Mouse (Mus musculus): Measurements from ENCODE around the gene Tfpt. TPM values are rescaled to one million over a fixed set of nuclear protein-coding genes. Genes with fewer than 3 reads are reported as not detected.
A peak's percentile ranks its signal among the peaks of the same experiment; 100 is the strongest.

The Tfpt gene
- 28.5 and 53.9 TPM in 2 replicates for total RNA-seq (2017)

DNA sequence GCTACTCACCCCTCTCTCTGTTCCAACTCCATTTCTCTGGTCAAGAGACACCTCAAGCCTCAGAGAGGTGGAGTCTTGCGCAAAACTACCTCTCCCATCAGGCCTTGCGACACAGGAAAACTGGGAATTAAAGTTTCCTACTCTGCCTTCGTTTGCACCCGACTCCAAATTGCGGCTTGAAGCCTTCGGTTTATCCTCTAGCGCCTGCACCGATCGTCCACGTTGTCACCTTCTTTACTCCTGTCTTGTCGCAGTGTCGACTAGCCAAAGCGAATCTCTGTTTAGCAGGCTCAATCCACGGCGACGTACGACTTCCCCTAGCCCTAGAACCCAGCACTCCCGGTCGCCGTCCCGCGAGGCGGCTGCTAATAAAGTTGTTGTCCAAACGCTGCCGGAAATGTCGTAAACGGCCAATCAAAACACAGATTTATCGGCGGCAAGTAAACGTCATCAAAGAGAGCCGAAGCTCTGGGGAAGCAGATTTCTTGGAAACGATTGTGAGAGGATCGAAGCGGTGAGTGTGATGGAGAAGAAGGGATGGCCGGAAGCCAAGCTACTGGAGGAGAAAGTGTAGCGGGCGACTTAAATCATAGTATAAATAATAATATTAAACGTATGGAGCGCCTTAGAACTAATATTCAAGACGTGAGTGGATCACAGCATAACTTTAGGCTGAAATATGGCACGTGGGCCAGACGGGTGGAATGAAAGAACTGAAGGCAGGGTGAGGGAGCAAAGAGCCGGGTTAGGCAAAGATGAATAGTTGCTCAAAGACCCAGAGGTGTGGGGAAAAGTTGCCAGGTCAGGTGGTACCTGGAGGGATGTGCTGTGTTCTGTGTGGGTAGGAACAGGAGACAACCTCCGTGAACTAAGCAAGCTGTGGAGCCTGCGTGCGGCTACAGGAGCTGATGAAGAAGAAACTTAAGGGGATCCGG lies at the start of gene Tfpt, which contains the start of gene Prpf31:
TSS of gene Tfpt (minus strand) at position 387 of the 935 bp plus-strand sequence.
TSS of gene Prpf31 (plus strand) at position 443 of the 935 bp plus-strand sequence.
- peak; percentile 93 for ATAC-seq (ENCODE audit: extremely low read depth, insufficient number of reproducible peaks, low FRiP score, poor library complexity, severe bottlenecking)

DNA sequence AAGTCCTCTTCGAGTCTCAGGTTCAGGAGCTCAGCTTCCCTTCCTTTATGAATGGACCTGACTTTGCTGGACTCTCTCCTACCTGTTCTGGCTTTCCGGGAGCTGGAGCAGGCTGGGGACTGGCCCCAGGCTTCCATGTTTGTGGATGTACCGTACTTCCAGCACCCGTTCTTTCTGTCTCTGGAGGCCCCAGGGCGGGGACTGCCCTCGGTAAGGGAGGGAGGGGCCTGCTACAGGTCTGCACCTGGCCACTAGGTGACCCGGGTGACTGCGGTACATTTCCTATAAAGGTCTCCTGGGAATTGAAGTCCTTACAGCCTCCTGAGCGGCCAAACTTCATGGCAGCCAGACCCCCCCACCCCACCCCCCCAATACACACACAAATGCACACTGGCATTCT lies 47.6 kb upstream of the Tfpt start, which contains the start of gene Tmc4:
TSS of gene Tmc4 (minus strand) at position 212 of the 400 bp plus-strand sequence.
- ATAC-seq (ENCODE audit: extremely low read depth, insufficient number of reproducible peaks, low FRiP score, poor library complexity, severe bottlenecking): no peak

DNA sequence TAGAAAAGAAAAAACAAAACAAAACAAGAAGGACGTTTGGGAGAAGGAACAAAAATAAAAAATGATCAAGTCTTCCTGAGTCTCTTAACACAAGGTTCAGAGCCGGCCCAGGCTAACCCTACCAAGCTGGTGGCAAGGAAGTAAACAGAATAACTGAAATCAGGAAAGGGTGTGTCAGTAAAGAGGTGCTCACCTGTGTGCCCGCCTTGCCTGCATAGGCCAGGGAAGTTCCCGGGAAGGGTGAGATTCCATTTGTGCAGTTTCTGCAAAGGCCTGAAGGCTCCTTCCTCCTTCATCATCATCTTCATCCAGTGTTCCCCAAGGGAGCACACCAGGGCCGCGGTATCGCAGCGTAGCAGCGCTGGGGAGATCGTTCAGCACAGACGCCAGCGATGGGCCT lies 46.6 kb upstream of the Tfpt start:
- ATAC-seq (ENCODE audit: extremely low read depth, insufficient number of reproducible peaks, low FRiP score, poor library complexity, severe bottlenecking): no peak

GRCm38 (mm10) chr7:3675228-3675548 lies 45.5 kb upstream of the Tfpt start:
- no peak for ATAC-seq (ENCODE audit: extremely low read depth, insufficient number of reproducible peaks, low FRiP score, poor library complexity, severe bottlenecking)

- ATAC-seq (ENCODE audit: extremely low read depth, insufficient number of reproducible peaks, low FRiP score, poor library complexity, severe bottlenecking): peak; percentile 90
Observed at GRCm38 (mm10) chr7:3674507-3675227, 44.9 kb upstream of the Tfpt start.

DNA sequence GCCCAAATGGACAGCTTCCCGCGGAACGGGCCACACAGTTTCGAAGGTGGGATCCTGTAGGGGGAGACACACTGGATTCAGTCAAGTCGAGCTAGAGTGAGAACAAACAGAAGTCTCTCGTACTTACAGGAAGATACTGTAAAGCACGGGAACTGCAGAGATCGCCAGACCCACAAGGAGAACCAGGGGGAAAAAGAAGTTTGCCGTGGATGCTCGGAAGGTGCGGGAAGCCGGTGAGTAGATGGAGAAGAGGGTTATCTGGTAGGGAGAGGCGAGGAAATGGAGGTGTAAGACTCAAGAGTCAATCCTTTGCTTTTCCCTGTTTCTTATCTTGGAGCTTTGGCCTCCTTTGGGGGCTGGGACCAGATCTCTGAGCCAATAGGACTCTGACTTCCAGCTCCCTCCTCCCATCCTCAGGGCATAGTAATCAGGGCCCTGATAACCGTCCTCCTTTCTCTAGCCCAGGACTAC lies 37.2 kb upstream of the Tfpt start:
- ATAC-seq (ENCODE audit: extremely low read depth, insufficient number of reproducible peaks, low FRiP score, poor library complexity, severe bottlenecking): no peak

- peak; percentile 98 for ATAC-seq (ENCODE audit: extremely low read depth, insufficient number of reproducible peaks, low FRiP score, poor library complexity, severe bottlenecking)
Observed at GRCm38 (mm10) chr7:3665215-3666114, 35.7 kb upstream of the Tfpt start, which contains the start of gene Leng1. Gene Leng1 (minus strand): TSS chr7:3665840.

- no peak for ATAC-seq (ENCODE audit: extremely low read depth, insufficient number of reproducible peaks, low FRiP score, poor library complexity, severe bottlenecking)
Observed at GRCm38 (mm10) chr7:3664524-3665214, 34.9 kb upstream of the Tfpt start.

DNA sequence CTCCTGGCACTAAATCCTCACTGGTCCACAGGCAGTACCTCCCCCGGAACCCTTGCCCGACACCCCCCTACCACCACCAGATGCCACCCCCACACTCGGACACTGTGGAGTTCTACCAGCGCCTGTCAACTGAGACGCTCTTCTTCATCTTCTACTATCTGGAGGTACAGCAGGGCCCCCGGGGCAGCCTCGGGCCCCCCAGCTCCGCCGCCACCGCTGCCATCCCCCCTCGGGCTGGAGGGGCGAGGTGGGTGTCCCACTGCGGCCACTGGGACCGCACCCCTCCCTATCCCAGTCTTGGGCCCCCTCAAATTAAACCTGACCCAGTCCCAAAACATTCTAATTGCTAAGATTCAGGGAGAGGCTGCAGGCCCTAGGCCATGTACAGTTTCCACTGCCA lies 28.8 kb upstream of the Tfpt start:
- ATAC-seq (ENCODE audit: extremely low read depth, insufficient number of reproducible peaks, low FRiP score, poor library complexity, severe bottlenecking): no peak

GRCm38 (mm10) chr7:3656966-3657365 lies 27.2 kb upstream of the Tfpt start:
- no peak for ATAC-seq (ENCODE audit: extremely low read depth, insufficient number of reproducible peaks, low FRiP score, poor library complexity, severe bottlenecking)

DNA sequence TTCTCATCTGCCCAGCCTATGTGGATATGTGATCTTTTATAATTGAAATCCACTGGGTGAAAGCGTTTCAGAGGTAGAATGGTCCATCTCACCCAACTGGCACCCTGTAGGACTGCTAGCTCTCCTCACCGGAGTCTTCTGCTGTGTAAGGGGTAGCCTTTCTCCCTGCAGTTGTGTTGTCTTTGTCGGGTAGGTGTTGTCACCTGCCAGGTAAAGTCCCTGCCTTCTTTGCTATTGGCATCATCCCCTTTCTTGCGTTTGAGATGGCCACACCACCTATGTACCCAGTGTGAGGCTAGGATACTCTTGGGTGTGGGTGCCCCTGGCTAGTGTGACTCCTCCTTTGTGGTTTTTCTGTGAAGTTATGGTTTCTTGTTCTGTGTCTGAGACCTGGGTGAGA lies 16.9 kb upstream of the Tfpt start:
- no peak for ATAC-seq (ENCODE audit: extremely low read depth, insufficient number of reproducible peaks, low FRiP score, poor library complexity, severe bottlenecking)

- ATAC-seq (ENCODE audit: extremely low read depth, insufficient number of reproducible peaks, low FRiP score, poor library complexity, severe bottlenecking): no peak
Observed at GRCm38 (mm10) chr7:3646188-3646587, 16.5 kb upstream of the Tfpt start.

GRCm38 (mm10) chr7:3645488-3646025 lies 15.8 kb upstream of the Tfpt start:
- no peak for ATAC-seq (ENCODE audit: extremely low read depth, insufficient number of reproducible peaks, low FRiP score, poor library complexity, severe bottlenecking)

GRCm38 (mm10) chr7:3644672-3645487 lies 15.2 kb upstream of the Tfpt start, which contains the start of gene Cnot3:
Gene Cnot3 (plus strand): TSS chr7:3645268.
- peak; percentile 89 for ATAC-seq (ENCODE audit: extremely low read depth, insufficient number of reproducible peaks, low FRiP score, poor library complexity, severe bottlenecking)

- no peak for ATAC-seq (ENCODE audit: extremely low read depth, insufficient number of reproducible peaks, low FRiP score, poor library complexity, severe bottlenecking)
Observed at GRCm38 (mm10) chr7:3644348-3644671, 14.6 kb upstream of the Tfpt start.

GRCm38 (mm10) chr7:3643843-3644242 lies 14.1 kb upstream of the Tfpt start:
- no peak for ATAC-seq (ENCODE audit: extremely low read depth, insufficient number of reproducible peaks, low FRiP score, poor library complexity, severe bottlenecking)

GRCm38 (mm10) chr7:3643412-3643811 lies 13.7 kb upstream of the Tfpt start:
- ATAC-seq (ENCODE audit: extremely low read depth, insufficient number of reproducible peaks, low FRiP score, poor library complexity, severe bottlenecking): no peak

Data from neutrophil, adult 5-6 weeks (primary cell).